Mouse (Mus musculus) heart, postnatal 0 days (tissue): ENCODE results near the gene Lacc1. TPM values are rescaled to one million over a fixed set of nuclear protein-coding genes. Genes with fewer than 3 reads are reported as not detected.
"Not testable (repeated sequence)": the region's sequence is repeated elsewhere in the genome, so short reads cannot be mapped to it uniquely, and the experiment has no call there.

ENCODE experiments used
- ATAC-seq: fragments of 200-750 bp; cut with Nextera tagmentation; 2 replicates; pipeline ENCODE4 v1.8.0; 2017; ENCODE audit warnings: low read depth, moderate number of reproducible peaks, moderate library complexity; ENCODE audit not compliant: insufficient read depth
- DNase-seq: peaks from one replicate; pipeline ENCODE4 v3.0.0-alpha.2; 2016; ENCODE audit warnings: low spot score
- H3K27ac ChIP-seq: fragments of 300-500 bp; sonication (generic); 2 replicates; pipeline ENCODE4 v1.5.1; 2014; ENCODE audit warnings: low read depth, mild to moderate bottlenecking
- H3K27me3 ChIP-seq: fragments of 300-500 bp; sonication (generic); 2 replicates; pipeline ENCODE4 v1.6.1; 2014; ENCODE audit warnings: low read length, mixed read lengths; ENCODE audit not compliant: control insufficient read depth, insufficient read depth
- H3K36me3 ChIP-seq: fragments of 300-500 bp; sonication (generic); replicated peaks from 2 replicates; pipeline ENCODE4 v1.6.1; 2014; ENCODE audit warnings: low read length, mixed read lengths; ENCODE audit not compliant: control insufficient read depth, insufficient read depth
- H3K4me1 ChIP-seq: fragments of 300-500 bp; sonication (generic); 2 replicates; pipeline ENCODE4 v1.6.1; 2014; ENCODE audit warnings: antibody characterized with exemption; ENCODE audit not compliant: control insufficient read depth, insufficient read depth
- H3K4me2 ChIP-seq: fragments of 300-500 bp; sonication (generic); 2 replicates; pipeline ENCODE4 v1.6.1; 2014; ENCODE audit warnings: low read depth, mild to moderate bottlenecking, low read length, moderate library complexity
- H3K4me3 ChIP-seq: fragments of 300-500 bp; sonication (generic); 2 replicates; pipeline ENCODE4 v1.5.1; 2014; ENCODE audit warnings: low read depth, low read length
- H3K9ac ChIP-seq: fragments of 300-500 bp; sonication (generic); replicated peaks from 2 replicates; pipeline ENCODE4 v1.6.1; 2014; ENCODE audit warnings: low read depth, low read length, mixed read lengths
- H3K9me3 ChIP-seq: fragments of 300-500 bp; sonication (generic); replicated peaks from 2 replicates; pipeline ENCODE4 v1.6.1; 2016; ENCODE audit warnings: low read length; ENCODE audit not compliant: control insufficient read depth
- CTCF ChIP-seq: IDR thresholded peaks from 2 replicates; pipeline ENCODE4 v1.5.1; 2016; ENCODE audit warnings: antibody characterized with exemption, control low read depth, low read depth
- EP300 ChIP-seq: IDR thresholded peaks from 2 replicates; pipeline ENCODE4 v1.6.1; 2016; ENCODE audit warnings: antibody characterized with exemption, low read depth
- WGBS: fragments of 180-500 bp; shearing (Covaris S2); extraction: QIAGEN DNeasy Blood & Tissue Kit; methylation state at CpG from one replicate; pipeline ENCODE4 v1.1.7; 2014; 5-methylcytosine and 5-hydroxymethylcytosine counted together
- polyA plus RNA-seq: library from polyadenylated mRNA; unstranded; fragments of >200 nt; fragmentation: Nextera tagmentation; extraction: Ambion mirVana; gene quantifications from 2 replicates; pipeline ENCODE4 v1.2.1, GENCODE M21; 2015
- total RNA-seq: library from RNA; depleted of rRNA; stranded (reverse); fragments of >200 nt; gene quantifications from 2 replicates; pipeline ENCODE4 v1.2.3, GENCODE M21; 2014; ENCODE audit warnings: low replicate concordance

The Lacc1 gene
- total and polyA plus RNA-seq, 2 experiments from 2014 or later: 0.50 to 1.6 TPM

DNA sequence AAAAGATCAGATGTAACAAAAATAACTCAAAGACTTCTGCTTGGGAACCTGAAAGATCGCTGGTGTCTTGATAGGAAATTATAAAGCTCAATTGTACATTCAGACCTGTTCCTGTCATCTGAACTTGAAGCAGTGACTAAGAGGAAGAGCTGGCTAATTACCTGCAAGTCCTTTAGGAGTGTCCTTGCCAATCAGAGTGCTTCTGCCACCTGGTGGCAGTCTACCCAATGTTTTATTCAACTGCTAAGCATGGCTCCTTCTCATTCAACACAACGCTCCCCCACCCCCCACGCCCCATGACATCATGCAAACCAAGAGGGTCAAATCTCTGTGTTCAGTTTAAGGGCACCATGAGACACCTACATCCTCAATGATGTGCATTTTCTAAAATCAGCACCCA lies 28.5 kb downstream of the Lacc1 start:
- ATAC-seq (peak; percentile 67; the same call in 1 of the 2 replicates), DNase-seq (peak; percentile 86)
- Histone ChIP-seq H3K27ac (no peak overlapping the region), H3K36me3 (no peaks in the 10 kb centered on the region), H3K27me3 (no peaks in the 10 kb centered on the region), H3K9ac (no peak overlapping the region), H3K9me3 (no peaks in the 10 kb centered on the region), H3K4me1 (no peaks in the 10 kb centered on the region), H3K4me3 (no peak overlapping the region), H3K4me2 (no peak overlapping the region)
- TF ChIP-seq EP300 (no peak), CTCF (peak; percentile 84)
- 18% methylated on average over 3 of the region's 3 CpGs for WGBS

DNA sequence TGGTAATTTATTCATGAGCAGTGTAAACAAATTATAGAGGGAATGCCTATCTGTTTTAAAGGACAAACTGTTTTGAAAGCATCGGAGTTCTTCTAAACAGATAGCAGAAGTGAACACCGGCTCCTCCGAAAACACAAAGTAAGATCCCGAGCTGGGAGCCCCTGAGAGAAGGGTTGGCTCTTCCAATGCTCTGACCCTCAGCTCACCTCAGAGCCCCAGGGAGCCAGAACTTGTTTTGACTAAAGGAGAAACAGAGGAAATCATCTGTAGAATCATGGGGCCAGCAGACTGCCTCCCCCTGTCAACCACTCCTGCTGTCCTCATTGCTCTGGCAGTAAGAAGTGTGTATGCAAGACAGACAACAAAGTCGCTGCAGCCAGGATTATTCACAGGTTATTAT lies 31.1 kb downstream of the Lacc1 start:
- TF ChIP-seq CTCF: no peak
- no peak for TF ChIP-seq EP300
- H3K9ac ChIP-seq: no peak overlapping the region
- no peak overlapping the region for H3K27ac ChIP-seq

DNA sequence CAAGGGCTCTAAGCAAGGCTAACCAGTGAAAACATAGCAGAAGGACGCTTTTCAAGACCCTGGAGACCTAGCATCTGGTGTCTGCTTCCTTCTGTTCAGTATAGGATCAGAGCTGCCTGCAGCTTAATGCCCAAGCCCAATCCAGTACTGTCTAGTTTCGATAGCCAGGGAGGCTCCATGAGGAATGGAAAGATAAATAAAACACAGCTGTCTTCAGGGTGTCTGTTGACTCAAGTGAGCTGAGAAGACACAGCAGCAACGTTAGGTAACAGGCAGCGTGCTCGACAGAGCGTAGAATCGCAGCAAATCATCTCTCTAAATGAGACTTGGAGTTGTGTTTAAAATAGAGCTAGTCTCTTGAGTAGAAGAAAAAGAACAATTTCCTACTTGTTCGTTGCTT lies 32.0 kb downstream of the Lacc1 start:
- no peak overlapping the region for H3K4me3 ChIP-seq
- 56% methylated on average over 8 of the region's 8 CpGs for WGBS
- no peaks in the 10 kb centered on the region for H3K9me3 ChIP-seq
- no peak overlapping the region for H3K9ac ChIP-seq
- no peak for ATAC-seq
- no peak overlapping the region for H3K27ac ChIP-seq
- no peaks in the 10 kb centered on the region for H3K27me3 ChIP-seq
- TF ChIP-seq EP300: no peak
- no peak for TF ChIP-seq CTCF
- H3K4me2 ChIP-seq: no peak overlapping the region
- no peaks in the 10 kb centered on the region for H3K4me1 ChIP-seq
- DNase-seq: no peak
- no peaks in the 10 kb centered on the region for H3K36me3 ChIP-seq

More for the DNA sequence above, 31.1 kb downstream of the Lacc1 start:
- H3K4me3 ChIP-seq: no peak overlapping the region
- no peaks in the 10 kb centered on the region for H3K4me1 ChIP-seq
- ATAC-seq (no peak), DNase-seq (no peak)
- WGBS: 78% methylated on average over 5 of the region's 5 CpGs
- no peak overlapping the region for H3K4me2 ChIP-seq
- H3K27me3 ChIP-seq: no peaks in the 10 kb centered on the region
- H3K36me3 ChIP-seq: no peaks in the 10 kb centered on the region
- no peaks in the 10 kb centered on the region for H3K9me3 ChIP-seq

DNA sequence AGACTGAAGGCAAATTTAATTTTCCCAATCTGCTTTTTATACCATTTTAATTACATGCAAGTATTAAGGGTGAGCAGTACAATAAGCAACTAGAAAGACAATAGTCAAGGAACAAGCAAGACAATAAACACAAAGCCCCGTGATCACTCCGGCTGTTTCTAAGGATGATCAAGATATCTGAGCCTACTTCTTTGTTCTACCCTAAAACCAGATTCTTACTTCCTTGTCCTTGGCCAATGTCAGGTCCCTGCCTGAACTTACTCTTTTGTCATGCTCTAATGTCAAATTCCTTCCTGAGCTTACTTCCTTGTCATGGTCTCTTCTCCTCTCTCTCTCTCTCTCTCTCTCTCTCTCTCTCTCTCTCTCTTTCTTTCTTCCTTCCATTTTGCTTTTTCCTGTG lies 46.4 kb downstream of the Lacc1 start:
- H3K4me1 ChIP-seq, H3K36me3 ChIP-seq, DNase-seq, H3K27me3 ChIP-seq, H3K4me3 ChIP-seq, H3K4me2 ChIP-seq, H3K9me3 ChIP-seq, H3K27ac ChIP-seq, H3K9ac ChIP-seq, ATAC-seq: not testable (repeated sequence)
- 87% methylated on average over 2 of the region's 2 CpGs for WGBS

DNA sequence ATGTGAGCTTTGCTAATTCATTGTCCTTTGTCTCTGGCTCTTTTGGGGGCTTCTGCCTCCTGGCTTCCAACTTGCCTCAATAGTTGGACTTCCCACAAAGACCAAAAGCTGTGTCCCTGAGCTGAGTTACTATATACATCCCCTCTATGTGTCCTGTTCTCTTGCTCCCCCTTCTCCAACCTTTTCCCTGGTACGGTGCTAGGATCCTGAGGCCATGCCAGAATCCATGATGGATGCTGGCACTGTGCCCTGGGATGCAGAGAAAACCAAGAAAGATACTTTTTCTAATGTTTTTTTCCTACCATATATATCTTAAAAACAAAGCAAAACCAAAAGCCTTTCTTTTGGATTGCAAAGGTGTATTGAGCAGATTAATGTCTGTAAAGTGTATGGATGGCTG lies 54.9 kb downstream of the Lacc1 start:
- Histone ChIP-seq H3K4me1 (no peaks in the 10 kb centered on the region), H3K9ac (no peak overlapping the region), H3K27ac (no peak overlapping the region), H3K36me3 (no peaks in the 10 kb centered on the region), H3K27me3 (no peaks in the 10 kb centered on the region), H3K9me3 (no peaks in the 10 kb centered on the region), H3K4me3 (no peak overlapping the region), H3K4me2 (no peak overlapping the region)
- DNase-seq (no peak), ATAC-seq (no peak)
- WGBS: 61% methylated on average over 1 of the region's 1 CpGs
- no peak for TF ChIP-seq CTCF
- TF ChIP-seq EP300: no peak

DNA sequence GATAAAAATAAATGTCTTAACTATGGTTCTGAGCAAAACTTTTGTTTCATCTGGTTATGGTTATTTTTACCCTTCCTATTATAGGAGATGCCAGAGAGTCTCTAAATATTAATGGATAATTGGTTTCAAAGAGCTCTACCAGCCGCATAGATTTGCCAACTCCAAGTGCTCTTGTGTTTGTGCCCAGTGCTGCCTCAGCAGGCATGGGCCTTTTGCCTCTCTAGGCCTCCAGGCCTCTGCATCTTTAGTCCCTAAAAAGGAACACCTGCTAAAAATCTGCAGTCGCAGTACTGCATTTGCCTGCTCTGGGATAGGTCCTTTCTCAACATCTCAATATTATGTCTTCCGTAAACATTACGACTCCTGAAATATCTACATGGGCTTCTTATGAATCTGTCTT lies 55.5 kb downstream of the Lacc1 start:
- WGBS: 93% methylated on average over 4 of the region's 4 CpGs
- no peak for TF ChIP-seq CTCF
- TF ChIP-seq EP300: no peak
- no peaks in the 10 kb centered on the region for H3K4me1 ChIP-seq
- no peak overlapping the region for H3K4me3 ChIP-seq
- no peak for DNase-seq
- H3K9ac ChIP-seq: no peak overlapping the region
- no peaks in the 10 kb centered on the region for H3K27me3 ChIP-seq
- no peaks in the 10 kb centered on the region for H3K9me3 ChIP-seq
- H3K27ac ChIP-seq: no peak overlapping the region
- no peaks in the 10 kb centered on the region for H3K36me3 ChIP-seq
- no peak for ATAC-seq
- H3K4me2 ChIP-seq: no peak overlapping the region
